Mouse (Mus musculus): ENCODE results near the gene Nkg7.

- TF ChIP-seq CTCF (IDR thresholded peaks at IDR 0.05; ENCODE audit: borderline replicate concordance, extremely low read depth, insufficient read depth, insufficient read length), result no peak
- TF ChIP-seq POLR2A (IDR thresholded peaks at IDR 0.05; ENCODE audit: borderline replicate concordance, extremely low read depth, insufficient read depth, insufficient read length, poor library complexity, severe bottlenecking), result no peak
Measured at GRCm38 (mm10) chr7:43407573-43407972, 29.3 kb upstream of the Nkg7 start.

All from brain, embryonic 14.5 days (tissue).